Mouse (Mus musculus): ENCODE data around the gene Ier2. TPM values are rescaled to one million over a fixed set of nuclear protein-coding genes. Genes with fewer than 3 reads are reported as not detected.

Ier2 gene
- polyA plus RNA-seq, 1 experiment from 2014 or later = 43.3 TPM

DNA sequence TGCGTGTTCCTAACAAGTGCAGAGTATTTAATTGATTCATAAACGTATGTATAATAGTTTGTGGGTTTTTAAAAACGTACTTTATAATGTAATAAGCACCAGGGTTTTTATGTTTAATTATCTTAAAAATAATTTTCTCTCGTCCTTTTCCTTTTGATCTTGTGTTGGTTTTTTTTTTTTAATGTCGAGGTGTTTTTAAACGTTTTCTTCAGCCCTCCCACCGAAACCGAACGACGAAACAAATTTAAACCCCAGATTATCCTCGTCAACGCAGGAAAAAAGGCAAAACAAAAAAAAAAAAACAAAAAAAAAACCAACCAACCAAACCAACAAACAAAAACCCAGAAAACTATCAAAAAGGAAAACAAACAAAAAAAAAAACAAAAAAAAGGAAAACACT is 43.3 kb upstream of the Ier2 start:
- Histone ChIP-seq H3K27ac (ENCODE audit: low read length) (peak overlapping the region; percentile 69; the same call in 1 of the 2 replicates), H3K36me3 (ENCODE audit: control insufficient read depth, insufficient read depth) (0 out of 2 replicates have a peak, but pooled peaks cover 3% of the 10 kb centered on the region), H3K4me2 (ENCODE audit: low read depth, low read length) (peak overlapping the region; percentile 58), H3K4me3 (ENCODE audit: low read length) (peak overlapping the region; percentile 48), H3K9me3 (replicated peaks; ENCODE audit: control insufficient read depth, low read length) (no peaks in the 10 kb centered on the region), H3K27me3 (ENCODE audit: control insufficient read depth, insufficient read depth, low read length) (peaks cover 43% of the 10 kb centered on the region), H3K4me1 (ENCODE audit: control insufficient read depth, insufficient read depth, low read length) (peaks cover 39% of the 10 kb centered on the region), H3K9ac (ENCODE audit: low read length) (peak overlapping the region; percentile 61)
- WGBS = 18% methylated on average over 12 of the region's 12 CpGs
- no peak for ATAC-seq (replicated peaks; ENCODE audit: extremely low read depth, insufficient read depth, low FRiP score)

- H3K4me3 ChIP-seq (ENCODE audit: low read length) = peak overlapping the region; percentile 48
- peaks cover 43% of the 10 kb centered on the region for H3K27me3 ChIP-seq (ENCODE audit: control insufficient read depth, insufficient read depth, low read length)
- H3K4me2 ChIP-seq (ENCODE audit: low read depth, low read length) = peak overlapping the region; percentile 58
- peak overlapping the region; percentile 61 for H3K9ac ChIP-seq (ENCODE audit: low read length)
- H3K27ac ChIP-seq (ENCODE audit: low read length) = peak overlapping the region; percentile 69
- H3K36me3 ChIP-seq (ENCODE audit: control insufficient read depth, insufficient read depth) = 0 out of 2 replicates have a peak, but pooled peaks cover 3% of the 10 kb centered on the region
- H3K9me3 ChIP-seq (replicated peaks; ENCODE audit: control insufficient read depth, low read length) = no peaks in the 10 kb centered on the region
- WGBS = 6% methylated on average over 61 of the region's 61 CpGs
- H3K4me1 ChIP-seq (ENCODE audit: control insufficient read depth, insufficient read depth, low read length) = peaks cover 40% of the 10 kb centered on the region
- no peak for ATAC-seq (replicated peaks; ENCODE audit: extremely low read depth, insufficient read depth, low FRiP score)
Observed at GRCm38 (mm10) chr8:84704867-84705831, 42.5 kb upstream of the Ier2 start.

DNA sequence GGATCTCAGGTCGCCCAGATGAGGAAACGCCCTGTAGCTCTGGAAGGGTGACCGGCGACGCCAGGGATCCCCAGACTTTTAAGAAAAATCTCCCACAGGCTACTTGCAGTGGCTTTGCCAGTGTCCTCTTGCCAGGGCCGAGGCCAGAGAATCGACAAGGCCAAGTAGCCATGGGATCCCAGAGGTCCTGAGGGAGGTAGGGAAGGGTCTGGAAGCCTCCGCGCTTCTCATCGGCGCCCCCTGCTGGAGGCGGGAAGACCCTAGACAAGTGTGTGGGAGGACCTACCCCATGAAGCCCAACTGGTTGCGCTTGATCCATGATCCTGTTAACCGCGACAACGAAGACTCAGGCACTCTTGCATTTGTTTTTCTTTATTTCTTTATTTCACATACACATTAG is 41.7 kb upstream of the Ier2 start:
- peak overlapping the region; percentile 58 for H3K4me2 ChIP-seq (ENCODE audit: low read depth, low read length)
- H3K27ac ChIP-seq (ENCODE audit: low read length) = peak overlapping the region; percentile 69
- peak overlapping the region; percentile 50; the same call in 1 of the 2 replicates for H3K9ac ChIP-seq (ENCODE audit: low read length)
- no peaks in the 10 kb centered on the region for H3K9me3 ChIP-seq (replicated peaks; ENCODE audit: control insufficient read depth, low read length)
- H3K4me1 ChIP-seq (ENCODE audit: control insufficient read depth, insufficient read depth, low read length) = peaks cover 40% of the 10 kb centered on the region
- no peak for ATAC-seq (replicated peaks; ENCODE audit: extremely low read depth, insufficient read depth, low FRiP score)
- WGBS = 7% methylated on average over 16 of the region's 16 CpGs
- H3K27me3 ChIP-seq (ENCODE audit: control insufficient read depth, insufficient read depth, low read length) = peaks cover 43% of the 10 kb centered on the region
- H3K36me3 ChIP-seq (ENCODE audit: control insufficient read depth, insufficient read depth) = 0 out of 2 replicates have a peak, but pooled peaks cover 3% of the 10 kb centered on the region
- peak overlapping the region; percentile 48 for H3K4me3 ChIP-seq (ENCODE audit: low read length)

GRCm38 (mm10) chr8:84703466-84704249 is 41.0 kb upstream of the Ier2 start:
- 15% methylated on average over 38 of the region's 38 CpGs for WGBS
- Histone ChIP-seq H3K9me3 (replicated peaks; ENCODE audit: control insufficient read depth, low read length) (no peaks in the 10 kb centered on the region), H3K27ac (ENCODE audit: low read length) (peak overlapping the region; percentile 66), H3K27me3 (ENCODE audit: control insufficient read depth, insufficient read depth, low read length) (peaks cover 41% of the 10 kb centered on the region), H3K4me1 (ENCODE audit: control insufficient read depth, insufficient read depth, low read length) (peaks cover 44% of the 10 kb centered on the region), H3K4me3 (ENCODE audit: low read length) (peak overlapping the region; percentile 48), H3K4me2 (ENCODE audit: low read depth, low read length) (peak overlapping the region; percentile 58), H3K36me3 (ENCODE audit: control insufficient read depth, insufficient read depth) (peaks cover 5% of the 10 kb centered on the region; the same call in 1 of the 2 replicates), H3K9ac (ENCODE audit: low read length) (peak overlapping the region; percentile 50; the same call in 1 of the 2 replicates)
- ATAC-seq (replicated peaks; ENCODE audit: extremely low read depth, insufficient read depth, low FRiP score) = no peak

DNA sequence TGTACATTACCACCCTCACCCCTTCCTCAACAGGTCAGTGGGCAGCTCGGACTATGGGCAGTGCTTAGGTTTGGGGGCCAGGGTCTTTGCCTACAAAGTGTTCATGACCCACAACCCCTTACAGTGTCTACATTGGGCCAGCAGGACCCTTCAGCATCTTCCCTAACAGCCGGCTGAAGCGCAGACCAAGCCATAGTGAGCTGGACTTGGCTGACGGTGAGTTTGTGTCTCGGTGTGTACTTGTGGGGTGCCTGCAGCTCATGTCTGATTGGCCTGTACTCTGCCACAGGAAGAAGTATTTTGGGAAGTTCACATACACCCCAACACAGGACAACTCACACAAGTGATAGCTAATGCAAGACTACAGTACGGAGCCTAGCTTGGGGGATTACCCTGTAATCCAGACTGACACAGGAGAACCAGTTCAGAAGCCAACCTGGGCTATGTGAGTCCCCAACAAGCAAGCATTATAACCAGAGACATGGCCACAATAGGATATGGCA is 40.4 kb upstream of the Ier2 start:
- Histone ChIP-seq H3K36me3 (ENCODE audit: control insufficient read depth, insufficient read depth) (peaks cover 11% of the 10 kb centered on the region), H3K27me3 (ENCODE audit: control insufficient read depth, insufficient read depth, low read length) (peaks cover 35% of the 10 kb centered on the region), H3K4me1 (ENCODE audit: control insufficient read depth, insufficient read depth, low read length) (peaks cover 45% of the 10 kb centered on the region), H3K9ac (ENCODE audit: low read length) (peak overlapping the region; percentile 1; the same call in 1 of the 2 replicates), H3K9me3 (replicated peaks; ENCODE audit: control insufficient read depth, low read length) (no peaks in the 10 kb centered on the region), H3K4me3 (ENCODE audit: low read length) (peak overlapping the region; percentile 48), H3K27ac (ENCODE audit: low read length) (peak overlapping the region; percentile 49; the same call in 1 of the 2 replicates), H3K4me2 (ENCODE audit: low read depth, low read length) (peak overlapping the region; percentile 58)
- ATAC-seq (replicated peaks; ENCODE audit: extremely low read depth, insufficient read depth, low FRiP score) = no peak
- 72% methylated on average over 6 of the region's 6 CpGs for WGBS

GRCm38 (mm10) chr8:84702561-84702960 is 39.9 kb upstream of the Ier2 start:
- H3K27me3 ChIP-seq (ENCODE audit: control insufficient read depth, insufficient read depth, low read length) = peaks cover 31% of the 10 kb centered on the region

DNA sequence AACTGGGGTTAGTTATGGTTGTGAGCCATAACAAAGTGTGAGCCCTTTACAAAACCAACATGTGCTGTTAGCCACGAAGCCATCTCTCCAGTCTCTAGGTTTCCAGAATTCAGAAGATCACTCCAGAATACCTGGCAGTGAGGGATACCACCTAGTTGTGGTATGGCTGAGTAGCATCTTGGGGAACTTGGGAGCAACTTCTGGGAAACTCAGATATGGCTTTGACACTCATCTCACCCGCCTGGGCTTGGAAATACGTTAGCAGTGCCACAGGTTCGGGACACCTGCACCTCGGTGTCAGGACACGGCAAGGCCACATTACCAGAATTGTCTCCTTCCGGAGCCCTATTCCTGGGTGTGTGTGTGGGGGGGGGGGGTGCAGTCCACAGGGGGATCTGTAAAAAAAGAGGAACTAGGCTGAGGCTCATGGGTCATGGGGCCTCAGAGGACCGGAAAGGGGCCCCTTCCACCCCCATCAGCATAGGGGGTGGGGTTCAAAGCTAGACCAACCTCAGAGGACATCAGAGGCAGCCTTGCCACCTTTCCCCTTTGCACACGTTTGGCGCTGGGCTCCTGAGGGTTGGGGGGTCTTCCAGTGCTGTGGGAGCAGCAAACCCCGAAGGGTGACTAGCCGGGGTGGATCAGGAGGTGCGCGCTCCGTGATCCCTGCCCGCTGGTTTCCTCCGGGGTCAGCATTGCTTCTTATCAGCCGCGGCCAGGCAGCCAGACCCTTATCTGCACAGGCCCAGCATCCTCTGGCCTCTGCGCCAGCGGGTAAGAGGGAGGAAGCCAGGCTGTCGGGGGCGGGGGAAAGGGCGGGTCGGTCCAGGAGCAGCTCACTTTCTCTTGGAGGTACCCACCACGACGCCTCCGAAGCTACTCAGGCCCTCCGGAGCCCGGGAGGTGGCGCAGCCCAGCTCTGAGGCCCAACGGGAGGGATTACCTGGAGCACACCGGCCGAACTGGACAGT is 38.6 kb upstream of the Ier2 start, which contains the start of gene Lyl1:
TSS of gene Lyl1 (plus strand) at position 517 of the 971 bp plus-strand sequence.
- peak within 1 kb of the TSS; percentile 48 for H3K4me3 ChIP-seq (ENCODE audit: low read length)
- H3K9ac ChIP-seq (ENCODE audit: low read length) = peak within 1 kb of the TSS; percentile 70
- H3K36me3 ChIP-seq (ENCODE audit: control insufficient read depth, insufficient read depth) = peaks cover 20% of the 10 kb centered on the region
- peaks cover 24% of the 10 kb centered on the region for H3K27me3 ChIP-seq (ENCODE audit: control insufficient read depth, insufficient read depth, low read length)
- no peaks in the 10 kb centered on the region for H3K9me3 ChIP-seq (replicated peaks; ENCODE audit: control insufficient read depth, low read length)
- ATAC-seq (replicated peaks; ENCODE audit: extremely low read depth, insufficient read depth, low FRiP score) = peak; percentile 68
- peak within 1 kb of the TSS; percentile 78 for H3K27ac ChIP-seq (ENCODE audit: low read length)
- peak within 1 kb of the TSS; percentile 58 for H3K4me2 ChIP-seq (ENCODE audit: low read depth, low read length)
- 7% methylated on average over 34 of the region's 34 CpGs for WGBS
- H3K4me1 ChIP-seq (ENCODE audit: control insufficient read depth, insufficient read depth, low read length) = peaks cover 36% of the 10 kb centered on the region

More at GRCm38 (mm10) chr8:84702561-84702960, 39.9 kb upstream of the Ier2 start:
- no peak for ATAC-seq (replicated peaks; ENCODE audit: extremely low read depth, insufficient read depth, low FRiP score)
- peaks cover 42% of the 10 kb centered on the region for H3K4me1 ChIP-seq (ENCODE audit: control insufficient read depth, insufficient read depth, low read length)
- 71% methylated on average over 9 of the region's 9 CpGs for WGBS
- H3K4me2 ChIP-seq (ENCODE audit: low read depth, low read length) = peak overlapping the region; percentile 58
- H3K4me3 ChIP-seq (ENCODE audit: low read length) = peak overlapping the region; percentile 48
- H3K27ac ChIP-seq (ENCODE audit: low read length) = no peak overlapping the region; the same call in 1 of the 2 replicates
- peaks cover 13% of the 10 kb centered on the region for H3K36me3 ChIP-seq (ENCODE audit: control insufficient read depth, insufficient read depth)
- peak overlapping the region; percentile 70; the same call in 1 of the 2 replicates for H3K9ac ChIP-seq (ENCODE audit: low read length)
- H3K9me3 ChIP-seq (replicated peaks; ENCODE audit: control insufficient read depth, low read length) = no peaks in the 10 kb centered on the region

- Histone ChIP-seq H3K4me2 (ENCODE audit: low read depth, low read length) (no peak overlapping the region), H3K27me3 (ENCODE audit: control insufficient read depth, insufficient read depth, low read length) (peaks cover 23% of the 10 kb centered on the region), H3K36me3 (ENCODE audit: control insufficient read depth, insufficient read depth) (peaks cover 26% of the 10 kb centered on the region), H3K9ac (ENCODE audit: low read length) (no peak overlapping the region), H3K27ac (ENCODE audit: low read length) (peak overlapping the region; percentile 78), H3K9me3 (replicated peaks; ENCODE audit: control insufficient read depth, low read length) (no peaks in the 10 kb centered on the region), H3K4me3 (ENCODE audit: low read length) (no peak overlapping the region), H3K4me1 (ENCODE audit: control insufficient read depth, insufficient read depth, low read length) (peaks cover 34% of the 10 kb centered on the region)
- ATAC-seq (replicated peaks; ENCODE audit: extremely low read depth, insufficient read depth, low FRiP score) = no peak
- 68% methylated on average over 5 of the region's 5 CpGs for WGBS
Observed at GRCm38 (mm10) chr8:84700526-84700925, 37.9 kb upstream of the Ier2 start.
